Mouse (Mus musculus): ENCODE results near the gene Ddx21. TPM values are rescaled to one million over a fixed set of nuclear protein-coding genes. Genes with fewer than 3 reads are reported as not detected.

Ddx21 gene
- total RNA-seq, 2 experiments from 2014 or later = 103 to 167 TPM

DNA sequence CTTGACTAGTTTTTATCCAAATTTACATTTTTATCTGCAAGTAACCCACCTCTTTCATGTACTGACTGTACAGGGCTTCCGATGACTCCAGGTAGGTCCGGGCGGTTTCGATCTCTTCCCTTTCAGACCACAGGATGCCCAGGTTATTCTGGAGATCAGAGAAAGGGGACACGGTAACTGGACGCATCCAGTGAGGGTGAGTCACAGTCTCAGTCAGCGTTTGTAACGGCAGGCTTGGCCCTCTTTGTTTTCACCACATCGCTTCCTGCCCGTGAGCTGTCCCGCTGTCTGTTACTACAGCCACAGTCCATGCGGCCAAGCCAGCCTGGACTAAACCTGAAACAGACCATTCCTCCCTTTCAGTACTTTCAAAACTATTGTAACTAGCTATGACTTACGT lies 27.1 kb downstream of the Ddx21 start:
- no peak for ATAC-seq (replicated peaks; ENCODE audit: poor library complexity, severe bottlenecking)

DNA sequence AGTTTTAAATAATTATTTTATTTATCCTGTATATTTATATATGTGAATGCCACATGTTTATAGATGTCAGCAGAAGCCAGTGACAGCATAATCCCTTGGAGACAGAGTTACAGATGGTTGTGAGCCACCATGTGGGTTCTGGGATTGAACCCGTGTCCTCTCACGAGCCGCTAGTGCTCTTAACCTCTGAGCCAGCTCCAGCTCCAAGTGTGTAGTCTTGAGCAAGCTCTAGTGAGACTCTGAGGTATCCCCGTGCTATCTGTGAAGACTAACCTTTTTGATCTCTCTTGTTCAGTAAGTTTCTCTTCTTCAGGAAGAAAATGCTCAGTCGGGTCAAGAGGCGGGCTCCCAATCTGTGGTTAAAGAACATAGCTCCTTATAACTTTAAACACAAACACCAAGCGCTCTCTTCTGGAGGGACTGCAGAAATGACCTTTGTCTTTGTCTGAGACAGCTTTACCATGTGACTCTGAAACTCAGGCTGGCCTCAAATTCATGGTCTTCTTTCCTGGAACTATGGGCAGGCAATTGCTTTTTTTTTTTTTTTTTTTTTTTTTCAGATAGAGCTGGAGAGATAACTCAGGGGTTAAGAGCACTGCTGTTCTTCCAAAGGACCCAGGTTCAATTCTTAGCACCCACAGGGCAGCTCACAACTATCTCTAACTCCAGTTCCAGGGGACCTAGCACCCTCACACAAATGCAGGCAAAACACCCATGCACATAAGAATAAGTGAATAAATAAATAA lies 31.8 kb downstream of the Ddx21 start:
- ATAC-seq (replicated peaks; ENCODE audit: poor library complexity, severe bottlenecking) = no peak

DNA sequence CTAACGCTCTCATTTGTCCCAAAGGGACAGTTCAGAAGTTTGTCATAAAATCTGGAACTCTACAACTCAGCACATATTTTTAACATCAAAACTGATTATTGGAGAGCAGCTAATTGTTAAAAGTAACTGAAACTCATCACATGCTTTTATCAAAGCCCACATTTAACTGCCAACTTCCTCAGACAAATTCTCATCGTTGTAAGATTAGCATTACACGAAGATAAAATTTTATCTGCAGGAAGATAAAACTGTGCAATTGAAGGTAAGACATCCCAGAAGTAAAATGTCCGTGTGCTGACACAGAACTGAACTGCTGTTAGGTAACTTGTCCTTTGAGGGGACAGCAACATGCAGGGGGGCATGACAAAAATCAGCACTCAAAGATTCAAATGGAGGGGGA lies 33.2 kb downstream of the Ddx21 start:
- no peak for ATAC-seq (replicated peaks; ENCODE audit: poor library complexity, severe bottlenecking)

DNA sequence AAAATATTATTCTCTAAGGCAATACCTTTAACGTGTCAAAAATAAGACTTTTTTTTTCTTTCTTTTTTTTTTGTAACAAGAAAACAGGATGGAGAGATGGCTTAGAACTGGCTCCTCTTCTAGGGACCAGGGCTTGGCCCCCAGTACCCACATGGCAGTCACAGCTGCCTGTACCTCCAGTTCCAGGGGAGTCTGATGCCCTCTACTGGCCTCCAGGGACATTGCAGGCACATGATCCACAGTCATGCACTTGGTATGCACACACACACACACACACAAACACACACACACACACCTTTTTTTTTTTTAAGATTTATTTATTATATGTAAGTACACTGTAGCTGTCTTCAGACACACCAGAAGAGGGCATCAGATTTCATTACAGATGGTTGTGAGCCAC lies 44.3 kb downstream of the Ddx21 start:
- no peak for ATAC-seq (replicated peaks; ENCODE audit: poor library complexity, severe bottlenecking)

DNA sequence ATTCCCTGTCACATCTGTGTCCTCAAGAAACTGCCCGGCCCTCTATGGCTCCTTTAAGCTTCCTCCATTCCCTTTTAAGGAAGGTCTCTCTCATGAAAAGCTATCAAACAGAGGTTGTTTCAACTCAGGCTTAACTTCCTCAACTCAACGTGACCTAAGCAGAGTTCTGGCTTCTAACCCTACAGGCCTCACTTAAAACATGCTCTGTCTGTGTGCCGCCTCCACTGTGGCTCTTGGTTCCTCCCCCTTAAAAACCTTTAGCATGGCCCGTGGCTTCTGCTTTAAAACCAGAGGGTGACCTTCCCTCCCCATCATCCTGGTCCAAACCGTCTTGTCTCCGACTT lies 45.6 kb downstream of the Ddx21 start:
- ATAC-seq (replicated peaks; ENCODE audit: poor library complexity, severe bottlenecking) = peak; percentile 54

DNA sequence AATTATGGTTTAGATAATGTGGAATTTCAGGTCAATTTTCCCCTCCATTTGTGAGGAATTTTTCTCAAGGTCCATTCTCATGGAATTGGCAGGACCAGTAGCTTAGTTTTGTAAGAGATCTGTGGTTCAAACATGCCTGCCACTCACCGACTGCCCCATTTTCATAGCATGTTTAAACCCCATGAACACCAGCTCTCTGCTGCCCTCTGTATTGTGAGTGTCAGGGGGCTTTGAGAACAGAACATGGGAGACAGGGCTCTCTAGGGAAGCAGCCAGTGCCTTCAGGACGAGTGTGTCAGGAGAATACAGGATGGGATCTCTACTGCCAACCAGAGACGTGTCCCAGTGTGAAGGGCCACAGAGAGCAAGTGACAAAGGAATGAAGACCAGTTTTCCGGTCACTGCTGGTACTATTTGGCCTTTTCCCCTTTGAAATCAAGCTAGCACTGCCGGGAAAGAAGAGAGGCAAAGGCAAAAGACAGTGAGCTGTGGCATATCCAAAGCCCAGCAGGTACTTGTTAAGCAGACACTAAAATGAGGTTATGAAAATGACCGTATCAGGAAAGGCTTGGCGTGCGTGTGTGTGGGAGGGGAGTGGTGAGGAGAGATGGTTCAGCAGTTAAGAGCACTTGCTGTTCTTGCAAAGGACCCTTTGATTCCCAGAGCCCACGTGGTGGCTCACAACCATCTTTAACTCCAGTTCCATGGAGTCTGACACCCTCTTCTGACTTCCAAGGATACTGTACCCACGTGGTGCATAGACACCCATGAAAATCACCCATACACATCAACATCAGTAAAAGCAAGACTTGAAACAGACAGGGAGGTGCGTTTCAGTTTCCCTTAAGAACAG lies 46.1 kb downstream of the Ddx21 start:
- no peak for ATAC-seq (replicated peaks; ENCODE audit: poor library complexity, severe bottlenecking)

DNA sequence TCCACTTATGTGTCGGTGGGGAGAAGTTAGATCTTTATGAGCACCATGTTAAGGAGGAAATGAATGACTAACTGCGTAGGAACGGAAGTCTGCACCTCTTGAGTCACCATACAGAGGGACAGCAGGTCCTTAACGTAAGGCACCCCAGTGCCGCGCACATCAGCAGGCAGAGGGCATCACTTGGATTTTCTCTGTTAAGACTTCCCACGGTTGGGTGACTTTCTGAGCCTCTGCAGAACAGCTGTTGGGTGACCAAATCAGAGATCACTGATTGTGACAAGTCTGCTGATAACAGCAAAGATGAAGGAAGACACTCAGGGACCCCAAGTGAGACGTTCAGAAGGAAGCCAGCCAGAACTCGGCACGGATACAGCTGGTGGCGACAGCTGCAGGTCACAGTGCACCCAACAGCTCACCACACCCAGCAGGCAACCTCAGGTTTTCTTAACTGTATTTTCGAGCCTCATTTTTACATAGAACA lies 48.4 kb downstream of the Ddx21 start:
- peak; percentile 83 for ATAC-seq (replicated peaks; ENCODE audit: poor library complexity, severe bottlenecking)

DNA sequence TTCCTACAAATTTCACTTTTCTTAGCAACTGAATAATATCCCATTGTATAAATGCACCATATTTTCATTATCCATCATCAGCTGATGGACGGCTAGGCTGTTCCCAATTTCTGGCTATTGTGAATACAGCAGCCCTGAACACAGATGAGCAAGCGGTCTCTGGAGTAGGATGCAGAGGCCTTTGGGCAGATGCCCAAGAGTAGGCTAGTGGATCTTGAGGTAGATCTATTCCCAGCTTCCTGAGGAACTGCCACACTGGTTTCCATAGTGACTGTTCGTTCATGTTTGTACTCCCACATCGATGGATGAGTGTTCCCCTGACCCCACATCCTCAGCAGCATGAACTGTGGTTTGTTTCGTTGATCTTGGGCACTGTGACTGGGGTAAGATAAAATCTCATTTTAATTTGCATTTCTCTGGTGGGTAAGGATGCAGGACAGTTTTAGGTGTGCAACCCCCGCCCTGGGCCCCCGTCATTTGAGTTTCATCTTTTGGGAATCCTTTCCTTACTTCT lies 51.2 kb downstream of the Ddx21 start:
- no peak for ATAC-seq (replicated peaks; ENCODE audit: poor library complexity, severe bottlenecking)

DNA sequence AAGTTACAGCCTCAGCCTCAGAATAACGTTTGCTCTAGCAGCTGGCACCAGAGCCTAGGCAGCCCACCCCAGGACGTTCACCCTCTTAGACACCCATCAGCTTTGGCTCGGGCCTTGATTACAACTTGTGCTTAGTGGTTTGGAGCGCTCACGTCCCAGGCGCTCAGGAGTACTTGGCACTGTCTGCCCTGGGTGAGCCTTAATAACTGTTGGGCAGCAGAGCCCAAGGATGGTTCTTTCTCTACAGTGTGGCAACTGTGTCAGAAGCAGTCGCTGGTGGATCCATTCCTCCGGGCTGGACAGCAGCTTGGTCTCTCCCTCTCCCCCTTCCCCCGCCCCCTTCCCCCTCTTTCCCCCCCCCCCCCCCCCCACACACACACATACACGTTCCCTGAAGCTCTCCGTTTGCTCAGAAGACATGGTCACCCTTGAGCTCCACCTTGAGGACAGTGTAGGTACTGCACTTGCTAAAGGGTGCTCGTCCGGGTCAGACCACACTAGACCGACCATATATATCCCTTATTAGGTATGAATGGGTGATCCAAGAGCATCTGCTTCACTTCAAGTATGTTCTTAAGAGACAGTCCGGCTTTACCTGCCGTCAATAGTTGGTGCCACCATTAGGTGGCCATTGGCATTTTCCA lies 52.4 kb downstream of the Ddx21 start:
- peak; percentile 68 for ATAC-seq (replicated peaks; ENCODE audit: poor library complexity, severe bottlenecking)

DNA sequence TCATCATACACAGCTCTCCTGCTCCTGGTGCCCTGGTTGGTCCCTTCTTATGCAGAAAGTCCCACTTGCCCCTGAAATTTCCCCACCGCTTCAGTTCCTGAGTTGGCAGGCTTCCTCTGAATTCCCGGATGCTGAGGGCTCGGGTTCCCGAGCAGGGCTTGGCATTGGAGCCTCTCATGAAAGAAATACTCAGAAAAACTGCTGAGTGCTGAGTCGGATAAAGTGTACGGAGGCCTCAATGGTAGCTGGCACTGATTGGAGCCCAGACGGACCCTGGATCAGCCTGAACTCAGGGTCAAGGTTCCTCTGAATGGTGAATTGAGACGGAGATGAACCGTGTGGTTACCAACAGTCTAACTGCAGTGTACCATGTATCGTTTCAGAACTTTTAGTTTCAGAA lies 55.6 kb downstream of the Ddx21 start:
- no peak for ATAC-seq (replicated peaks; ENCODE audit: poor library complexity, severe bottlenecking)

DNA sequence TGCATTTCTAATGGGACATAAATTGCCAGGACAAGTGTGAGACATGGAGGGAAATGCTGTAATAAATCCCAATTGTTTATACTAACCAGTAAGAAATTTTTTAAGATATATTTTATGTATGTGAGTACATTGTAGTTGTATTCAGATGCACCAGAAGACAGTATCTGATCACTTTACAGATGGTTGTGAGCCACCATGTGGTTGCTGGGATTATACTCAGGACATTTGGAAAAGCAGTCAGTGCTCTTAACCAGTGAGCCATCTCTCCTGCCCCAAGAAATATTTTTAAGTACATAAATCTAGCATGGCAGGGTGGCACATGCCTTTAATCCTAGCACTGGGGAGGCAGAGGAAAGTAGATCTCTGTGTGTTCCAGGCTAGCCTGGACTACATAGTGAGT lies 56.3 kb downstream of the Ddx21 start:
- no peak for ATAC-seq (replicated peaks; ENCODE audit: poor library complexity, severe bottlenecking)

DNA sequence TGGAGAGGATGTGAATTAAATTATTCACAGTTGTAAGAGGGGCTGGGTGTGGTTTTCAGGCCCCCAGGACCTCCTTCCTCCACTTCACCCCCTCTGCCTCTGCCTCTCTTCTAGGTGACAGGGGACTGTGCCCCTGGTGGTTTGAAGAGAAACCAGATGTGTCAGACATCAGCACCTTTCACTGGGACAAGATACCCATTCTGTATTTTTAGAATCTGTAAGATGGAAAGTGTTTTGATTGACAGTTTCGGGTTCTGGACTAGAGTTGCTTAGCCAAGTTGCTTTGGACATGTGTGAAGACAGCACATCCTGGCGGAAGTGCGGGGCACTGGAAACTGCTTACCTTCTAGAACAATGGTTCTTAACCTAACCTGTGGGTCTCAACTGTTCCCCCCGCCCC lies 57.8 kb downstream of the Ddx21 start:
- no peak for ATAC-seq (replicated peaks; ENCODE audit: poor library complexity, severe bottlenecking)

DNA sequence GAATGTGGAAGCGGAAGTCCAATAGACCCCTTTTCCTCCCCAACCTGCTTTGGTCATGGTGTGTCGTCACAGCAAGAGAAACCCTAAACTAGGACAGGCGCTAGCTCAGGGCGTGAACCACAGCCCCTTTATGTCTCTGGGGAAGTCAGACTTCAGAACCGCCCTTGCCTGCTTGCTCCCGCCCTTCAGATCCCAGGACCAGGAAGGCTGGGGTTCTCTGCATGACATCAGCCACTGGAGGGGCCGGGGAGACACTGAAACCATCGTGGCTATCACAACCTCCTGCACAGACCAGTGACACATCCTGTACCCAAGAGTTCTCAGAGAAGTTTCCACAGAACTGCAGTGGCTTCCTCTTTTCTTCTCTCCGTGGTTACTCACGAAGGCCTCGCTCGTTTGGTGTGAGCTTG lies 58.7 kb downstream of the Ddx21 start:
- ATAC-seq (replicated peaks; ENCODE audit: poor library complexity, severe bottlenecking) = peak; percentile 78

DNA sequence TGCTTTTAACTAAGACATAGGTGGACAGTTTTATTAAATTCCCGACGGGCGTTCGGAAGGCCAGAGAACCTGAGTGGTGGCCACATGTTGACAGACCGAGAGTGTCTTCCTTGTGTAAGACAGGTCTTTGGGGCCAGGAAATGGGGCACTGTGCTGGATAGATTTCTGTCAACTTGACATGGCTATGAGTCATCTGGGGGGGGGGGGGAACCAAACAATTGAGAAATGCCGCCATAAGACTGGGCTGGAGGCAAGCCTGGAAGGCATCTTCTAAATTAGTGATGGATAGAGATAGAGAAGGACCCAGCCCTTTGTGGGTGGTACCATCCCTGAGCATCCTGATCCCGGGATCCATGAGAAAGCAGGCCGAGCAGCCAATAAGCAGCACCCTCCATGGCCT lies 59.2 kb downstream of the Ddx21 start:
- peak; percentile 34 for ATAC-seq (replicated peaks; ENCODE audit: poor library complexity, severe bottlenecking)

DNA sequence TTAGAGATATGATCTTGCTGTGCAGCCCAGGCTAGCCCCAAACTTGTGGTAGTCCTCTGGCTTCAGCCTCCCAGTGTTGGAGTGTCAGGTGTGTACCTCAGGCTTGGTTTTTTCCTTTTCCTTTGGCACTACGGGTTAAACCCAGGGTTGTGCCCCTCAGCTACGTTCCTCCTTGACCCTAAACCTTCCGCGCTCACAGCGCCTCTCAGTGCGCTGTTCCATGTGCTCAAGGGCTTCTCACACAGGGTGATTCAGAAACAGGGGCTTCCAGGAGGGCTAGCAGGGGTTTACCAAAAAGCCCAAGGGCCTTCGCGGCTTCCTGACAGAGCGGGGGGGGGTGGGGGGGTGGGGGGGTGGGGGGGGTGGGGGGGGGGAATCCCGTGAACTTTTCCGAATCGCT lies 59.6 kb downstream of the Ddx21 start:
- ATAC-seq (replicated peaks; ENCODE audit: poor library complexity, severe bottlenecking) = no peak

DNA sequence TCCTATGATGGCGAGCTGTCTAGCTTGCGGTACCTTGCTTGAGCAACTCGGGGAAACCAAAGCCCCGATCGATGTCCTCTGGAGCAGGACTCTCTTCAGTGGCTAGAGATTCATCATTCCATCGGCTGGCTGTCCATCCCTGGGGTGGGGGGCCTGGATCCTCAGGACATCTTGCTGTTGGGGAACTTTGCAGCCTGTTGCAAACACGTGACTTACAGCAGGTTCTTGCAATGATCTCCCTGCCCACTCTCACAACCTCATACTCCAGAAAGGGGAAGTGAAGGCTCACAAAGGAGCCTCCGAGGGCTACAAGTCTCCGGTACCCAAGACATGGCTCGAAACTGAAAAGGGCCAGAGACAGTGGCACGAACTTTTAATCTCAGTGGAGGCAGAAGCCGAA lies 60.6 kb downstream of the Ddx21 start:
- ATAC-seq (replicated peaks; ENCODE audit: poor library complexity, severe bottlenecking) = peak; percentile 43

DNA sequence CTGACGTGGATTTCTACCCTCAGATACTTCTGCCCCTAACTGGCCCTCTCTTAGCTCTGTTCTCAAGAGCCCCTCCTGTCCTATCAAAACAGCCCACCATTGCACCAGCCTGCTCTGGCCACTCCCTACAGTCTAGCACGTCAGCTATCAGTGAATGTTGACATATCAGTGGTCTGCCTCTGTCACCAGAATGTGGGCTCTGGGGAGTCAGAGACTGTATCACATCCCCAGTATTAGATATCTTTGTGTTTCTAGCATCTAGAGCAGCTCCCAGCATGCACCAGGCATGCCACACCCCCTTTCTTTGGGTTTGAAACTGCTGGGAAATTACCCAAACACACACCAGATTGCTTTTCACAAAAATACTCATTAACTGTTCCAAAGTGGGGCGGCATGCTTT lies 61.3 kb downstream of the Ddx21 start:
- peak; percentile 18 for ATAC-seq (replicated peaks; ENCODE audit: poor library complexity, severe bottlenecking)

DNA sequence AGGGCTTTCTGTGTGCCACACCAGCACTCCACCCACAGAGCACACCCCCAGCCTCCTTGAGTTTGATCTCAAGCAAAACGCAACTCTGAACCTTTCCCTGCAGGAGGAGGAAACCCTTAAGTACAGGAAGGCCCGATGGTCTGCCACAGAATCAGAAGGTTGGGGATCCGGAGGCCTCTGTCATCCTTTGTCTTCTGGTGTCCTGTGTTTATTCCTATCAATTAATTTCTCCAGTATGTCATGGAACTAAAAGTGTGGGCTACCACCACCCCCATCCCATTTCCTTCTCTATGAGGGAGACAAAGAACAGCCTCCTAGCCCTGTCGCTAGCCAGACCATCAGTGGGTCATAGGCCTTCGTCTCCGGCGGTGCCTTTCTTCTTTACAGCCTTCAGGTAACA lies 67.6 kb downstream of the Ddx21 start:
- no peak for ATAC-seq (replicated peaks; ENCODE audit: poor library complexity, severe bottlenecking)

DNA sequence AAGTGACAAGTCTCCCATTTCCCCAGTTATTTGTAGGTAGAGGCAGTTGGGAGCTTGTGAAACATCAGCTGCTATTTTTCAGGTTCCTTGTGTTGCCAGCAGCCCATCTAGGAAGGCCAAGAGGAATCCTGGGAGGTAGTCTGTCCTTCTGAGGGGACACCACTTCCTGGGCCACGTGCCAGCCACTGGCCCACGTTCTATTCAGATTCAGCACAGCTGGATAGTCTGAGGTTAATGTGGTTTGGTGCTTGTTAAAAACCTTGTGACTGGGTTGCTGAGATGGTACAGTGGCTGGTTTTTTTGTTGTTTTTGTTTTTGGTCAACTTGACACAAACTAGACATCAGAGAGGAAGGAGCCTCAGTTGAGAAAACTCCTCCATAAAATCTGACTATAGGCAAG lies 69.2 kb downstream of the Ddx21 start:
- peak; percentile 92 for ATAC-seq (replicated peaks; ENCODE audit: poor library complexity, severe bottlenecking)
